Mouse (Mus musculus) forebrain, embryonic 11.5 days (tissue): ENCODE measurements around the gene Myh6. TPM values are rescaled to one million over a fixed set of nuclear protein-coding genes. Genes with fewer than 3 reads are reported as not detected.

ENCODE experiments used
- ATAC-seq: fragments of 200-750 bp; cut with Nextera tagmentation; replicated peaks from 2 replicates; pipeline ENCODE4 v1.8.0; 2017; ENCODE audit warnings: moderate TSS enrichment; ENCODE audit not compliant: low FRiP score
- DNase-seq: peaks from one replicate; pipeline ENCODE4 v3.0.0-alpha.2; 2017; ENCODE audit warnings: low spot score
- H3K27ac ChIP-seq: fragments of 300-500 bp; sonication (generic); 2 replicates; pipeline ENCODE4 v1.5.1; 2014; ENCODE audit warnings: low read depth, low read length
- H3K27me3 ChIP-seq: fragments of 300-500 bp; sonication (generic); 2 replicates; pipeline ENCODE4 v1.6.1; 2014; ENCODE audit warnings: mild to moderate bottlenecking, low read length, mixed read lengths; ENCODE audit not compliant: control insufficient read depth, insufficient read depth
- H3K36me3 ChIP-seq: fragments of 300-500 bp; sonication (generic); 2 replicates; pipeline ENCODE4 v1.6.1; 2014; ENCODE audit warnings: mild to moderate bottlenecking, low read length, moderate library complexity, mixed read lengths; ENCODE audit not compliant: control insufficient read depth, insufficient read depth
- H3K4me1 ChIP-seq: fragments of 300-500 bp; sonication (generic); replicated peaks from 2 replicates; pipeline ENCODE4 v1.6.1; 2014; ENCODE audit warnings: low read length, mixed read lengths; ENCODE audit not compliant: control insufficient read depth, insufficient read depth
- H3K4me2 ChIP-seq: fragments of 300-500 bp; sonication (generic); 2 replicates; pipeline ENCODE4 v1.6.1; 2014; ENCODE audit warnings: low read depth, mild to moderate bottlenecking, low read length, moderate library complexity, mixed read lengths; ENCODE audit not compliant: severe bottlenecking
- H3K4me3 ChIP-seq: fragments of 300-500 bp; sonication (generic); 2 replicates; pipeline ENCODE4 v1.5.1; 2014; ENCODE audit warnings: low read depth, low read length
- H3K9ac ChIP-seq: fragments of 300-500 bp; sonication (generic); 2 replicates; pipeline ENCODE4 v1.6.1; 2014; ENCODE audit warnings: low read length
- H3K9me3 ChIP-seq: fragments of 300-500 bp; sonication (generic); 2 replicates; pipeline ENCODE4 v1.6.1; 2016; ENCODE audit warnings: low read length, mixed read lengths; ENCODE audit not compliant: control insufficient read depth
- WGBS: fragments of 180-500 bp; shearing (Covaris S2); extraction: QIAGEN DNeasy Blood & Tissue Kit; methylation state at CpG from one replicate; pipeline ENCODE4 v1.1.7; 2014; 5-methylcytosine and 5-hydroxymethylcytosine counted together
- polyA plus RNA-seq: library from polyadenylated mRNA; unstranded; fragments of >200 nt; fragmentation: Nextera tagmentation; extraction: Ambion mirVana; gene quantifications from 2 replicates; pipeline ENCODE4 v1.2.1, GENCODE M21; 2014

Gene Myh6
- polyA plus RNA-seq, 1 experiment from 2014 or later: not detected

DNA sequence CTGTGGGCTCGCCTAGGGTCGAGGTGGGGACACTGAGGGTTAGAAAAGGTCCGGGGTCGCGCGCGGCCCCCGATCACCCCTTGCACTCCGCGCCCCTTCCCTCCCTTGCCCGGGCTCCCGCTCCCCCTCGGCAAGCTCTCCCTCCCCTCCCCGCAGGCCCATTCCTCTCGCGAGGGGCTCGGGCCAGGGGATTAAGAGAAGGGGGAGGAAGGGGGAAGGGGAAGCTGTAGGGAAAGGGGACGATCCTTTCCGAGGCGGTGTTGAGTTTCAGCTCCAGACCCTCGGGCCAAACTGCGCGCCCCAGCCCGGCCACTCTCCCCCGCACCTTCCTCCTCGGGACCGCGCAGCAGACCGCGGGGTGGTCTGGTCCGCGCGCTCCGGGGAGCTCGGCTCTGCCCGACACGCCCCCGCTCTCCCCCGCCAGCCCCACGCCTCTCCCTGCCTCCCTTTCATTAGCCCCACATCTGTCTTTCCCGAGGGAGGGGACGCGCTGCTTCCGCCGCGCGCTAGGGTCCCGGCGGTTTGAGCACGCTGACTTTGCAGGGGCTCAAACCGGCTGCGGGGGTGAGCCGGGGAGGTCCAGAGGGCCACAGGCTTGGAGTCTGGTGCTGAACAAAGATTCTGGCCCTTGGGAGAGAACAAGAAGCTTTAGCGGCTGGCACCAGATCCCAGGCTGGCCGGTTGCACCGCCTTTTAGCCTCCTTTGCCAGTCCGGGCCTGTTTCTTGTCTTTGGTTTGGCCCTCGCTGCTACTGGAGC is 40.1 kb downstream of the Myh6 start:
- ATAC-seq (peak; percentile 82), DNase-seq (peak; percentile 93)
- Histone ChIP-seq H3K9ac (peak overlapping the region; percentile 95), H3K27ac (peak overlapping the region; percentile 98), H3K9me3 (peaks cover 6% of the 10 kb centered on the region), H3K36me3 (peaks cover 8% of the 10 kb centered on the region), H3K4me2 (peak overlapping the region; percentile 96), H3K27me3 (no peaks in the 10 kb centered on the region), H3K4me1 (peaks cover 14% of the 10 kb centered on the region; the same call in 1 of the 2 replicates), H3K4me3 (peak overlapping the region; percentile 52)
- WGBS: under 1% methylated on average over 45 of the region's 58 CpGs

DNA sequence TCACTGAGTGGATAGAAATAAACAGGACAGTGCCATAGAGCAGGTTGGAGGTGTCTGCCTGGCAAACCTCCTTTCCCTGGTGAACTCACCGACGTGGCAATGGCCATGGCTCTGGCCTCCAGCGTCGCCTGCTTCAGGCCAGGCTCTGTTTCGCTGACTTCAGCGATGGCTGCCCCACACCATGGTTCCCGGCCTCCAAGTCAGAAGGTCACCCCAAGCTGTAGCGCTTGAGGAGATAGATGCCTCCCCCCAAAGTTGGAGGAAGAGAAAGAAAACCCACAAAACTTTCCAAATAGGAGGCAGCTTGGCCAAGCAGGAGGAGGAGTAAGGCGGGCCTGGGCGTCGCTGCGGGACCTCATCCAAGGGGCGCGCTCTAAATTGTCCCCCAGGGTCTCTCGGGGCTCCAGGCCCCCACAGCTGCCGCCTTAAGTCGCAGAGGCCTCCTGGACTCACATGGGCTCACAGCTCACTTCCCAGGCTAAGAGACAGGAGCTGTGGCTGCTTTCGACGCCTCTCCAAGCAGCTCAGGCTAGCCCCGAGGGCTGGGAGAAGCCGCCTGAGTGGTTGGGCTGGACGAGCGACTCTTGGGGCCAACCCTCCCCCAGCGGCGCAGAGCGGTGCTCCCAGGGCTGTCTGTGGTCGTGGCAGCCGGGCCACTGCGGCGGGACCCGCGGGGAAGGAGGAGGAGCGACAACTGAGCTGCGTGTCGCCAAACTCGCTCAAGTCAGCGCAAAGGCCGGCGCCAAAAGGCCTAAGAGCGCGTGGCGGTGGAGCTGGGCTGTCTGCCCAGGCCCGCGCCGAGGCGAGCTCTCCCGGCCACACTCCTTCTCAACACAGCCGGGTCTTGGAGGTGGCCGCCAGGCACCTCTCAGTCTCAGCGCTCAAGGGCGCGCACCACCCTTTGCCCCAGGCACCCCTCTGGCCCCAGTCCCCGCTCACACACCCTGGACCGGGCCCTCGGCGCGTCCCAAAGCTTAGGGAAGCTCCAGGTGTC is 41.1 kb downstream of the Myh6 start, which contains the start of gene Efs:
TSS of gene Efs (minus strand) at position 778 of the 994 bp plus-strand sequence.
- H3K4me1 ChIP-seq: peaks cover 14% of the 10 kb centered on the region; the same call in 1 of the 2 replicates
- H3K4me2 ChIP-seq: peak within 1 kb of the TSS; percentile 96
- 2% methylated on average over 57 of the region's 57 CpGs for WGBS
- peak; percentile 53 for ATAC-seq
- peaks cover 14% of the 10 kb centered on the region for H3K9me3 ChIP-seq
- H3K9ac ChIP-seq: peak within 1 kb of the TSS; percentile 95
- peak within 1 kb of the TSS; percentile 52 for H3K4me3 ChIP-seq
- H3K36me3 ChIP-seq: peaks cover 16% of the 10 kb centered on the region
- peak within 1 kb of the TSS; percentile 98 for H3K27ac ChIP-seq
- DNase-seq: peak; percentile 85
- H3K27me3 ChIP-seq: no peaks in the 10 kb centered on the region

DNA sequence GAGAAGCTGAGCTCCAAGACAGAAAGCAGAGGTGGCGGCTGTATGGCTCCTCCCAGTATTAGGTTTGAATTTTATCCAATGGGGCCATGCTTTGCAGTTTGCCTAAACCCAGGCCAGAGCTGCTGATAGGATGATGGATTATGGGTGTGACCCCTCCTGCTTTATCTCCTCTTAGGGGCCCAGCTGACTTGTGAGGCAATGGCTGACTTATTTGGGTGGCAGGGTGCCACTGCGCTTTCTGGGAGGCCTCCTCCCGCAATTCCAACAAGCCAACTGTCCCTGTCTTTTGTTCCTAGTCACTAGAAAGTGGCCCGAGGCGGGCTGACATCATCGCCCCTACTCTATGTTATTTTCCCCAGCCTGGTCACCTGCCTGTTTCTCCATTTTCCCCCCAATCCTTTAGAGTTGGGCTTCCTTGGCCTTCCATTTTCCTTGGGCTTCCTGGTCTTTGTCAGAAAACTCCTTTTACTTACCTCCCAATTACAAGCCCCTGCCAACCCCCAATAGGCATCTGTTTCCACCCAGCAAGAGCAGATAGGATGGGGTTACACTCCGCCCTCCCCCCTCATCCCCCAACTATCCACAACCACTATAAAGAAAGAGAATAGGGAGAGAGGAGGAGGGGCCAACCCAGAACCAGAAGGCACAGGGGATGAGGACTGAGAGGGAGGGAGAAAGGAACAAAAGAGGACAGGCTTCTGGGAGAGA is 41.9 kb downstream of the Myh6 start:
- Histone ChIP-seq H3K36me3 (peaks cover 25% of the 10 kb centered on the region), H3K4me3 (peak overlapping the region; percentile 52), H3K9ac (peak overlapping the region; percentile 95), H3K4me2 (peak overlapping the region; percentile 96), H3K4me1 (peaks cover 14% of the 10 kb centered on the region; the same call in 1 of the 2 replicates), H3K27ac (peak overlapping the region; percentile 98), H3K9me3 (peaks cover 14% of the 10 kb centered on the region), H3K27me3 (no peaks in the 10 kb centered on the region)
- ATAC-seq (peak; percentile 60), DNase-seq (peak; percentile 77)
- 6% methylated on average over 7 of the region's 7 CpGs for WGBS

DNA sequence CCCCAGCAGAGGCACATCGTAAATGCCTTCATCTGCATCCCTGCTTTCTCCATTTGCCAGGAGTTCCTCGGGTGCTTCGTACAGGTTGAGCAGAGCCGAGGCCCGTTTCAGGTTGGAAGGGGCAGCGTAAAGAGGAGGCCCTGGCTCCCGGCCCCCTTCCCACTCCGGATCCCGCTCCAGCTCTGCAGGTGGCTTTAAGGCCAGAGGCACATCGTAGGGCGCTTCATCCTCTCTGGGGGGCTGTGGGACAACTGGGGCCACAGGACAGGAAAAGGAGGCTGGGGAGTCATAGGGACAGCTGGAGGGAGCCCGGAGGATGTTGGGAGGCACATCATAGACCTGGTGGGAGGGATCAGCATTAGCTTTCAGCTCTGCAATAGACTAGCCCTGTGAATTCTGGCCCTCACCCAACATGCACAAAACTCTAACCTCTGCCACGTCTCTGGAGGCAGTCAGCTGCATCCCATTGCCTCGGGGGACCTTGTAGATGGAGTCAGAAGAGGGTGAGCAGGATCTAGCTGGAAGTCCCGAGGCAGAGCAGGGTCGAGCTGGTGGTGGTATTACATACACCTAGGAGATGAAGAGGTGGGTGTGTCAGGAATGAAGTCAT is 46.5 kb downstream of the Myh6 start:
- Histone ChIP-seq H3K4me3 (no peak overlapping the region), H3K27me3 (no peaks in the 10 kb centered on the region), H3K4me1 (peaks cover 2% of the 10 kb centered on the region; the same call in 1 of the 2 replicates), H3K4me2 (no peak overlapping the region), H3K9me3 (peaks cover 14% of the 10 kb centered on the region), H3K9ac (no peak overlapping the region), H3K27ac (no peak overlapping the region), H3K36me3 (peaks cover 25% of the 10 kb centered on the region)
- ATAC-seq: no peak
- 94% methylated on average over 16 of the region's 16 CpGs for WGBS
- DNase-seq: no peak

DNA sequence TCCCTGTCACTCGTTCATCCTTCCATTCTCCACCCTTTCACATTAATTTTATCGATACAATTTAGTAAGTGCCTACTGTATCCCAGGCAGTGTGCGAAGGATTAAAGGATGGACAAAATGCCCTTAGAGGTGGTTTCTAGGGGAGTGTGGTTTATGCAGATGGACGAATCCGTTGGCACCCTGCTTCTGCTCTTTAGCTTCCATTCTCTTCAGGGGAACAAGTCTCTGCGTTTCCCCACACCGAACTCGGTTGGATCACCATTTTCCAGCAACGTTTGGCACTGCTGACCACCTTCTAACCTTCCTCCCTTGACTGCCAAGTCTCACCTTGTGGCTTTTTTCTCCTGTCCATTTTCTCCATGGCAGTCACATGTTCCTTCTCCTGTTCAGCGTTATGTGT is 53.4 kb downstream of the Myh6 start:
- H3K4me2 ChIP-seq: peak overlapping the region; percentile 100
- ATAC-seq (peak; percentile 6; the same call in 1 of the 2 replicates), DNase-seq (no peak)
- 17% methylated on average over 10 of the region's 10 CpGs for WGBS
- peak overlapping the region; percentile 53; the same call in 1 of the 2 replicates for H3K27ac ChIP-seq
- H3K4me3 ChIP-seq: peak overlapping the region; percentile 88
- H3K9ac ChIP-seq: peak overlapping the region; percentile 92
- H3K9me3 ChIP-seq: no peaks in the 10 kb centered on the region
- H3K27me3 ChIP-seq: no peaks in the 10 kb centered on the region
- peaks cover 6% of the 10 kb centered on the region for H3K4me1 ChIP-seq
- H3K36me3 ChIP-seq: no peaks in the 10 kb centered on the region; the same call in 1 of the 2 replicates

DNA sequence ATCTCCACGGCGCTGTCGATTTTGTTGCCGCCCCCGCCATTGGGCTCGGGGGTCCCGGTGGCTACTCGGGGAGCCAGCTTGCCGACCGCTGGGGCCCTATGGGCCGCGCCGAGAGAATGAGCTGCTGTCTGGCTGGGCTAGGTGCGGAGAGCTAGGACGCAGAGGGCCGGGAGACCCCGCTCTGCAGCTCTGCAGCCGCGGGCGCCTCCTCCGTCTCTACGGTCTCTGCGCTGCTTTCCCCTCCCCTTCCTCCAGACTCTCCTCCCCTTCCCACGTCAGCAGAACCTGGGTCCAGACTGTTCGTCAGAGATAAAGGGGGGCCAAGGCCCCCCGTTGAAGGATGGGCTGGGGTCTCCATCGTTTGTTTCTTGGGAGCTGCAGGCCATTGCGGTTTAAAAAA is 53.8 kb downstream of the Myh6 start, which contains the start of gene Slc22a17:
TSS of gene Slc22a17 (minus strand) at position 247 of the 400 bp plus-strand sequence.
- H3K9me3 ChIP-seq: no peaks in the 10 kb centered on the region
- peak within 1 kb of the TSS; percentile 100 for H3K4me2 ChIP-seq
- H3K27me3 ChIP-seq: no peaks in the 10 kb centered on the region
- under 1% methylated on average over 28 of the region's 28 CpGs for WGBS
- DNase-seq: peak; percentile 89
- H3K4me1 ChIP-seq: peaks cover 6% of the 10 kb centered on the region
- no peaks in the 10 kb centered on the region; the same call in 1 of the 2 replicates for H3K36me3 ChIP-seq
- ATAC-seq: peak; percentile 95
- peak within 1 kb of the TSS; percentile 88 for H3K4me3 ChIP-seq
- peak within 1 kb of the TSS; percentile 92 for H3K9ac ChIP-seq
- peak within 1 kb of the TSS; percentile 53 for H3K27ac ChIP-seq

DNA sequence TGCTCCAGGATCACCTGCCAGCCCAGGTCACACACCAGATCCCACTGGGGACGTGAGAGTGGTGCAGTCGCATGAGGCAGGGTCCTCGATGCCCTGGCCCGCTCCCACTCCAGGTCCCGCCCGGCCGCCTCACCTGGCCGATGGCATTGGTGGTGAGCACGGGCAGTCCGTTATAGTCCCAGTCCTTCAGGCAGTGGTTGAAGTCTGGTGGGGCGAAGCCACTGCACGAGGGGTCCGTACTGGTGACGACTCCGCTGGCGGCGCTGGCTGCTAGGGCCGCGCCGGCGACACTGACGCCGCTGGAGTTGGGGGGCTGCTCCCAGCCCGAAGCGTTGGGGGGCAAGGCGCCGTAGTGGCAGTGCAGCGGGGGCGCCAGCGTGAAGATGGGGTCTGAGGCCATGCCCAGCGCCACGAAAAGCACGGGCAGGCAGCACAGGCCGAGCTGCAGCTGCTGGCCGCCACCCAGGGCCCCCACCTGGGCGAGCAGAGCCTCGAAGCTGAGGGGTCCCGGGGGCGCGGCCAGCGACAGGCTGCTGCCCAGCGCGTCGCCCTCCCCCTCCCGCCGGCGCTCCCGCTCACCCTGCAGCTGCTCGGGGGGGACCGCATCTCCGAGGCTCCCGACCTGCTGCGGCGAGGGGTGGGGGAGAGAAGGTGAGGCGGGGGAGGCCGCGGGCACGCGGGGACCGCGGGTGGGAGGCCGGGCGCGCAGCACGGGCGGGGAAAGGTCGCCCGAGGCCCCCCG is 54.4 kb downstream of the Myh6 start:
- 2% methylated on average over 65 of the region's 69 CpGs for WGBS
- Histone ChIP-seq H3K27me3 (no peaks in the 10 kb centered on the region), H3K9ac (peak overlapping the region; percentile 92), H3K9me3 (no peaks in the 10 kb centered on the region), H3K4me2 (peak overlapping the region; percentile 100), H3K36me3 (peaks cover under 1% of the 10 kb centered on the region; the same call in 1 of the 2 replicates), H3K4me3 (peak overlapping the region; percentile 88), H3K27ac (peak overlapping the region; percentile 53), H3K4me1 (peaks cover 6% of the 10 kb centered on the region)
- peak; percentile 68 for DNase-seq
- peak; percentile 57 for ATAC-seq
